Mouse (Mus musculus): Measurements from ENCODE around the gene Als2. TPM values are rescaled to one million over a fixed set of nuclear protein-coding genes. Genes with fewer than 3 reads are reported as not detected.

The Als2 gene
- polyA plus RNA-seq, 1 experiment = 5.4 TPM

DNA sequence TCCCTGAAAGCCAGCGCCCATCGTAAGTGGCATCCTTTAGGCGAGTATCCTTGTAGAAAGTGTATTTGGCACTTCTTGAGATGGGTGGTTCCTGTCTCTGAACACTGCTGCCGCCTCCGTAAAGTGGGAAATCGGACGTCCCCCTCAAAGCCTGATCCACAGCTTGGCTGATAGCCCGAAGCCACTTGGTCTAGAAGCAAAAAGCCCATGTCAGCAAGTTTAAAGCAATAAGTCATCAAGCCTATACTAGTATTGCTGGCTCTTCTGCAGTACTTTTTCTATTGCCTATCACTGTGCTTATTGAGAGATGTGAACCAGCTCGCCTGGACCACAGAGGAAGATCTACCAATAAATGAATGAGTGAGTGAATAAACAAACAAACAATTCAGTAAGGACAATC, 51.6 kb downstream of the Als2 start:
- Histone ChIP-seq H3K4me1 (ENCODE audit: control insufficient read depth, insufficient read depth, insufficient read length, low read length) (no peaks in the 10 kb centered on the region), H3K4me3 (ENCODE audit: insufficient read depth, low read depth, low read length) (no peak overlapping the region), H3K27ac (replicated peaks; ENCODE audit: low read depth, low read length) (no peak overlapping the region)

- H3K4me3 ChIP-seq (ENCODE audit: insufficient read depth, low read depth, low read length) = no peak overlapping the region
- H3K27ac ChIP-seq (replicated peaks; ENCODE audit: low read depth, low read length) = no peak overlapping the region
Observed at GRCm38 (mm10) chr1:59183045-59183444, 54.0 kb downstream of the Als2 start.

DNA sequence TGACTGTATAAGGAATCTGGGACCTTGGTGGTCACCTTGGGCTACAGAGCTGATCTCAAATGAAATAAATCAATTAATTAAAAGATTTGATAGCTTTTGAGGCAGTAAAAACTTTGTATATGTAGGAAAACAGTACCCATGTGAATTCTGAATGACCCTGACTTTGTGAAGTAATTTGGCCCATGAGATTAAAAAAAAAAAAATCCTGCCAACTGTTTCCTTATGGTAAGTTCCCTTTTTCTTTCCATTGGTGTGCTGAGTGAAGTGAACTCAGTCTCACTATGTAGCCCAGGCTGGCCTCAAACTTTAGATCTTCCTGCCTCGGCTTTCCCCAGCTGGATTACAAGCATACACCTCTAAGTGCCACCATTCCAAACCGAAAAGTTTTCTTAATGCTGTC, 54.7 kb downstream of the Als2 start:
- H3K4me1 ChIP-seq (ENCODE audit: control insufficient read depth, insufficient read depth, insufficient read length, low read length) = no peaks in the 10 kb centered on the region

More at GRCm38 (mm10) chr1:59183045-59183444, 54.0 kb downstream of the Als2 start:
- H3K4me1 ChIP-seq (ENCODE audit: control insufficient read depth, insufficient read depth, insufficient read length, low read length) = no peaks in the 10 kb centered on the region

DNA sequence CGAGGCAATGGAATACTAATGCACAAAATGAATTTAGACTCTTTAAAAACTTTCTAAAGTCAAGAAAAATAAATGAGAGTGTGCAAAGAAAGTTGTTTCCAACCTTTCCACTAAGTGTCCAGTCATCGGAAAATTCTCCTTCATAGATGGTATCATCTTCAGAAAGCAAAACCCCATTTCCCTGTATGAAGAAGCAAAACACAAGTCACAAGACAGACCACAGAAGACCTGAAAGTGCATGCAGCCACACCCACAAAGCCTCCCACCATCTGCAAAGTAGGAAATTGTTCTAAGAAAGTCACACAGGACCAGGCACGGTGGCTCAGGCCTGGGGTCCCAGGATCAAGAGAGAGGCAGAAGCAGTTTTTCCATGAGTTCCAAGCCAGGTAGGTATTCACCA, 57.0 kb downstream of the Als2 start:
- H3K4me3 ChIP-seq (ENCODE audit: insufficient read depth, low read depth, low read length) = no peak overlapping the region
- no peaks in the 10 kb centered on the region for H3K4me1 ChIP-seq (ENCODE audit: control insufficient read depth, insufficient read depth, insufficient read length, low read length)

More for the DNA sequence above, 54.7 kb downstream of the Als2 start:
- Histone ChIP-seq H3K27ac (replicated peaks; ENCODE audit: low read depth, low read length) (no peak overlapping the region), H3K4me3 (ENCODE audit: insufficient read depth, low read depth, low read length) (no peak overlapping the region)

GRCm38 (mm10) chr1:59178401-59178800, 58.6 kb downstream of the Als2 start:
- no peaks in the 10 kb centered on the region for H3K4me1 ChIP-seq (ENCODE audit: control insufficient read depth, insufficient read depth, insufficient read length, low read length)
- H3K27ac ChIP-seq (replicated peaks; ENCODE audit: low read depth, low read length) = no peak overlapping the region
- no peak overlapping the region for H3K4me3 ChIP-seq (ENCODE audit: insufficient read depth, low read depth, low read length)

More for the DNA sequence above, 57.0 kb downstream of the Als2 start:
- no peak overlapping the region for H3K27ac ChIP-seq (replicated peaks; ENCODE audit: low read depth, low read length)

DNA sequence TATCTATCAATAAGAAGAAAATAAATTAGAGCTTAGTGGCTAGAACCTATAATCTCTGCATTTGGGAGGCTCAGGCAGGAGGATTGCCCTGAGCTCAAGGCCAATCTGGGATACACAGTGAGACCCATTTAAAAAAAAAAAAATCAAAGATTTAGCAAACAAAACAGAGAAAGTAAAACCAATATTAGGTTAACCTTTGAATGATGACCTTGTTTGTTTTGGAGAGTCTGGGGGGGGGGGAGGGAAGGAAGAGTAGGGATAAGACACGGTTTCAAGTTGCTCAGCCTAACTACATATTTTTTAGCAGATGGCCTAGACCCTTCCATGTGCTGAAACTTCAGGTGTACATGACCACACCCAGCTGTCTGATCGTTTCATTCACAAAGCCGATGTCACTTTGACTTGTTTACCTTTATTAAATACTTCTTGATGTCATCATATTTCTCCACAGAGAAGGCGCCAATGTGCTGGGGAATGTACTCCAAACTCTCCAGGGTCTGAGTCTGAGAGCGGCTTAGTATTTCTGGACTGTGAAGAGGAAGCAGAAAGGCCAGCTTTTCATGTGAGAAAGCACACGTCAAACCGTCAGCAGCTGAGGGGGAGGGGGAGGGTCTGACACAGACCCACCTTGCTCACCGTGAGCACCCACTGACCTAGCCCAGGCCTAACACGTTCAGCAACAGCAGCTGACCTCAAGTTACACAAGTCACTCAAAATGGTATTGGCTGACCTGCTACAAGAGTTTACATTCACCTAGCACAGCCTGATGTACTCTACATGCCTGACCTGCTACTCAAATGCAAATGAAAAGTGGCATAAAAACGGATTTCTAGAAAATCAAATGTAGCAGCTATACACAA, 62.3 kb downstream of the Als2 start:
- Histone ChIP-seq H3K27ac (replicated peaks; ENCODE audit: low read depth, low read length) (no peak overlapping the region), H3K4me3 (ENCODE audit: insufficient read depth, low read depth, low read length) (no peak overlapping the region), H3K4me1 (ENCODE audit: control insufficient read depth, insufficient read depth, insufficient read length, low read length) (0 out of 2 replicates have a peak, but pooled peaks cover 2% of the 10 kb centered on the region)

DNA sequence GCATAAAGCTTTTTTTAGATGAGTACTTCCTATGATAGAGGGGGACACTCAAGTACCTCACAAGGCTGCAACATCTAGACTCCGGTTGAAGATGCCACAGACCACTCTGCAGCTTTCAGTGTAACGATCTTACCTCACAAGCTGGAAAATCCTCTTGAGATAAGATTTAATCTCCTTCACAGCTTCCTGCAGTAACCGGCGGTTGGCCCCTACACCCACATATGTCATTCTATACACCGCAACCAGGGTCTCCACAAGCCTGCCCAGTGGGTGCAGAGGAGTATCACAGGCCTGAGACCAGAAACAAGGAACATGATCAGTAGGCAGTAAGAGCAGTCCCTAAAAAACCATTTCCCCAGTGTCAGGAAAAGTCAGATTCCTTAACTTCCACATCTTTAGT, 64.0 kb downstream of the Als2 start:
- Histone ChIP-seq H3K4me3 (ENCODE audit: insufficient read depth, low read depth, low read length) (no peak overlapping the region), H3K27ac (replicated peaks; ENCODE audit: low read depth, low read length) (no peak overlapping the region), H3K4me1 (ENCODE audit: control insufficient read depth, insufficient read depth, insufficient read length, low read length) (0 out of 2 replicates have a peak, but pooled peaks cover 3% of the 10 kb centered on the region)

- Histone ChIP-seq H3K4me1 (ENCODE audit: control insufficient read depth, insufficient read depth, insufficient read length, low read length) (0 out of 2 replicates have a peak, but pooled peaks cover 3% of the 10 kb centered on the region), H3K27ac (replicated peaks; ENCODE audit: low read depth, low read length) (no peak overlapping the region), H3K4me3 (ENCODE audit: insufficient read depth, low read depth, low read length) (no peak overlapping the region)
Observed at GRCm38 (mm10) chr1:59171875-59172274, 65.2 kb downstream of the Als2 start.

- Histone ChIP-seq H3K27ac (replicated peaks; ENCODE audit: low read depth, low read length) (no peak overlapping the region), H3K4me3 (ENCODE audit: insufficient read depth, low read depth, low read length) (no peak overlapping the region), H3K4me1 (ENCODE audit: control insufficient read depth, insufficient read depth, insufficient read length, low read length) (0 out of 2 replicates have a peak, but pooled peaks cover 3% of the 10 kb centered on the region)
Observed at GRCm38 (mm10) chr1:59170290-59170689, 66.7 kb downstream of the Als2 start.

DNA sequence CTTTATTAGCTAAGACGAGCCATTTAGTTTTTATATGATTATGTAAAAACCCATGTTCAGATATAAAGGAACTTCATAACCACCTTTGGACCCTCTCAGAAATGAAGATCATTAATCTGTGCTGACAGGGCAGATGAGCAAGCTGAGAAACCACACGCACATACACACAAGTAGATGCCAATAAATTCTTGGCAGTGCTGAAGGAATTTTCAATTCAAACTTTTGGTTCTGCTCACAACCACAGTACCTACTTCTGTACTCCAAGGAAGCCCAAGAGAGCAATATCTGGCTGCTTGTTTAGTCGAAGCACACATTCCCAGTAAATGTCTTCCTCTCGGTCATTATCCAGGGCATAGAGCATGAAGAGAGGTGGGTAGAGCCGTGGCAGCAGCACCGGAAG, 67.4 kb downstream of the Als2 start:
- Histone ChIP-seq H3K4me3 (ENCODE audit: insufficient read depth, low read depth, low read length) (no peak overlapping the region), H3K27ac (replicated peaks; ENCODE audit: low read depth, low read length) (no peak overlapping the region), H3K4me1 (ENCODE audit: control insufficient read depth, insufficient read depth, insufficient read length, low read length) (0 out of 2 replicates have a peak, but pooled peaks cover 3% of the 10 kb centered on the region)

- Histone ChIP-seq H3K27ac (replicated peaks; ENCODE audit: low read depth, low read length) (no peak overlapping the region), H3K4me1 (ENCODE audit: control insufficient read depth, insufficient read depth, insufficient read length, low read length) (0 out of 2 replicates have a peak, but pooled peaks cover 3% of the 10 kb centered on the region)
Observed at GRCm38 (mm10) chr1:59168556-59168955, 68.5 kb downstream of the Als2 start.

GRCm38 (mm10) chr1:59167654-59168425, 69.2 kb downstream of the Als2 start:
- H3K4me3 ChIP-seq (ENCODE audit: insufficient read depth, low read depth, low read length) = no peak overlapping the region
- peaks cover 10% of the 10 kb centered on the region for H3K4me1 ChIP-seq (ENCODE audit: control insufficient read depth, insufficient read depth, insufficient read length, low read length)
- no peak overlapping the region for H3K27ac ChIP-seq (replicated peaks; ENCODE audit: low read depth, low read length)

More at GRCm38 (mm10) chr1:59168556-59168955, 68.5 kb downstream of the Als2 start:
- H3K4me3 ChIP-seq (ENCODE audit: insufficient read depth, low read depth, low read length) = no peak overlapping the region

DNA sequence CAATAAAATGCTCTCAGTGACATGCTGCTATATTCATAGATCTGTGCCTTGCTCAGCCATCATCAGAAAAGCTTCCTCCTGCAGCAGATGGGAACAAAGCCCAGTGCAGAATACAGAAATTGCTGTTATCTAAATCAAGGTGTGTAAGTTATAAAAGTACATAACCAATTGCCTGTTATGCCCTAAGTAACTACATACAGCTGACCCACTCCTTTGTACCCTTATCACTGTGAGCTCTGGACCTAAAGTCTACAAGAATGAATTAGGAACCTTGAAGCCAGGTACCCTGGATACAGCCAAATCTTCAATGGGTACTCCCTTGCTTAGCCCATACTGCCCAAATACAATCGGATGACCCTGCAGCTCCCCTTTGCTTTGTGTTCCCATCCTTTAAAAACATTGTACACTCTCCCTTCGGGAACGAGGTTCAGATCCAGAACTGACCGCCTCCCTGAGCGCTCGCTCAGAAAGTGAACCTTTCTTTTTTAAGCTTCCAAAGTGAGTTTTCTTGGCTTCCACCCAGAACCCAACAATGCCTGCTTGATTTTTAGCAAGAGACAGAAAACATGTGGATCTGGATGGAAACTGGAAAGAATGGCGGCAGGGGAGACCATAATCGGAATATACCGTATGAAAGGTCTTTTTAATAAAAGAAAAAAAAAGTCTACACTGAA, 70.7 kb downstream of the Als2 start:
- peaks cover 21% of the 10 kb centered on the region for H3K4me1 ChIP-seq (ENCODE audit: control insufficient read depth, insufficient read depth, insufficient read length, low read length)
- no peak overlapping the region for H3K4me3 ChIP-seq (ENCODE audit: insufficient read depth, low read depth, low read length)
- no peak overlapping the region for H3K27ac ChIP-seq (replicated peaks; ENCODE audit: low read depth, low read length)

GRCm38 (mm10) chr1:59163918-59164317, 73.1 kb downstream of the Als2 start:
- Histone ChIP-seq H3K4me3 (ENCODE audit: insufficient read depth, low read depth, low read length) (no peak overlapping the region), H3K27ac (replicated peaks; ENCODE audit: low read depth, low read length) (no peak overlapping the region), H3K4me1 (ENCODE audit: control insufficient read depth, insufficient read depth, insufficient read length, low read length) (peaks cover 31% of the 10 kb centered on the region)

- peak within 1 kb of the TSS; percentile 93 for H3K27ac ChIP-seq (replicated peaks; ENCODE audit: low read depth, low read length)
- peaks cover 36% of the 10 kb centered on the region for H3K4me1 ChIP-seq (ENCODE audit: control insufficient read depth, insufficient read depth, insufficient read length, low read length)
- no peak within 1 kb of the TSS for H3K4me3 ChIP-seq (ENCODE audit: insufficient read depth, low read depth, low read length)
Observed at GRCm38 (mm10) chr1:59163030-59163461, 74.0 kb downstream of the Als2 start, which contains the start of gene Mpp4. Gene Mpp4, minus strand, starts transcription at chr1:59163389.
